Mouse (Mus musculus) lung, postnatal 0 days (tissue): Measurements from ENCODE around the gene Fads2.
"Not testable (repeated sequence)": the region's sequence is repeated elsewhere in the genome, so short reads cannot be mapped to it uniquely, and the experiment has no call there.

Experiments
- CTCF ChIP-seq: IDR thresholded peaks from 2 replicates; pipeline ENCODE4 v1.5.1; 2016; ENCODE audit warnings: antibody characterized with exemption, mild to moderate bottlenecking
- EP300 ChIP-seq: IDR thresholded peaks from 2 replicates; pipeline ENCODE4 v1.6.1; 2016; ENCODE audit warnings: antibody characterized with exemption, mild to moderate bottlenecking, control low read depth

DNA sequence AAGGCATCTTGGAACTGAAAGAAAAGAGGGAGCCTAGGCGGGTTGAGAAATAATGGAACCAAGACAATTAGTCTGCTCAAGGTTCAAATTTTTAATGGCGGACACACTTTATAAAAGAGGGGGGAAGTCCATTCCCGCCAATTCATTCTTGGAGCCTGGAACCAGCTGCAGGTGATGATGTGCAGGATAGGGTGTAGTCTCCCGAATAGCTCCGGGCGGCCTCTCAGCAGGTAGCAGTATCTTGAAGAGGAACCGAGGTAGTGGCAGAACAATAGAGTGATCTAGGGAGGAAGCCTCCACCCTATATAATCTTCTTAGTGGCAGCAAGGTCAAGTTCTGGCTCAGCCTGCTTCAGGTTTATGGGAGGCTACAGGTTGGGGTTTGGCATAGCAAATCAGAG lies 28.0 kb upstream of the Fads2 start:
- TF ChIP-seq EP300, CTCF: not testable (repeated sequence)
